Mouse (Mus musculus): Measurements from ENCODE around the gene Dhtkd1. TPM values are rescaled to one million over a fixed set of nuclear protein-coding genes. Genes with fewer than 3 reads are reported as not detected.

Gene Dhtkd1
- 2.7 TPM for polyA plus RNA-seq (2015; fragmentation: Illumina TruSeq; extraction: RNeasy Lipid Tissue Mini Kit (QIAGEN cat#74804); ENCODE audit: insufficient read depth, low read depth, low replicate concordance)

DNA sequence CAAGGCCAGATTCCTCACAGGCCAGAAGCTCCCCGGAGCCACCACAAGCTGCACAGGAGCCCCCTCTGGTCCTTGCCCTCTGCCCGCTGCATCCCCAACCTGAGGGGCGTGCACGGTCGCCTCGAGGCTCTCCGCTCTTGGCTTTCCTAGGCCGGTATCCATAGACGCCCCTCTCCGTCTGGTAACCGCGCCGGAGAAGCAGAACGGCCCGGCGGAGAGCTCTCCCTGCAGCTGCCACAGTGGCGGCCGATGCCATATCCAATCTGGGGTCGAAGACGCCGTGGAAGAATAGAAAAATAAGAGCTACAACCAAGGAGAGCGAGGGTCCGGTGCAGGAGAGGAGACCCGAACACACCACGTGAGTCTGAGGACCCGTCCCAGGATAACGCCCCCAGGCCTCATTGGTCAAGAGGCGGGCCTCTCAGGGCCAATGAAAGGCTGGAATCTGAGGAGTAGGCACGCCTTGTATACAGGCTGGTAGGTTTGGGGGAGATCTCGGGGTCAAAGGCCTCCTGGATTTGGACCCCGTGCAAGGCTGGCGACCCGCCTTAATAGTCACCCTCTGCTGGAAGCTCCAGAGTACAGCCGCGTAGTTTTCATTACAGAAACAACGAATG, at the start of gene Dhtkd1:
Gene Dhtkd1, minus strand, starts transcription at position 377 of the 617 bp plus-strand sequence.

DNA sequence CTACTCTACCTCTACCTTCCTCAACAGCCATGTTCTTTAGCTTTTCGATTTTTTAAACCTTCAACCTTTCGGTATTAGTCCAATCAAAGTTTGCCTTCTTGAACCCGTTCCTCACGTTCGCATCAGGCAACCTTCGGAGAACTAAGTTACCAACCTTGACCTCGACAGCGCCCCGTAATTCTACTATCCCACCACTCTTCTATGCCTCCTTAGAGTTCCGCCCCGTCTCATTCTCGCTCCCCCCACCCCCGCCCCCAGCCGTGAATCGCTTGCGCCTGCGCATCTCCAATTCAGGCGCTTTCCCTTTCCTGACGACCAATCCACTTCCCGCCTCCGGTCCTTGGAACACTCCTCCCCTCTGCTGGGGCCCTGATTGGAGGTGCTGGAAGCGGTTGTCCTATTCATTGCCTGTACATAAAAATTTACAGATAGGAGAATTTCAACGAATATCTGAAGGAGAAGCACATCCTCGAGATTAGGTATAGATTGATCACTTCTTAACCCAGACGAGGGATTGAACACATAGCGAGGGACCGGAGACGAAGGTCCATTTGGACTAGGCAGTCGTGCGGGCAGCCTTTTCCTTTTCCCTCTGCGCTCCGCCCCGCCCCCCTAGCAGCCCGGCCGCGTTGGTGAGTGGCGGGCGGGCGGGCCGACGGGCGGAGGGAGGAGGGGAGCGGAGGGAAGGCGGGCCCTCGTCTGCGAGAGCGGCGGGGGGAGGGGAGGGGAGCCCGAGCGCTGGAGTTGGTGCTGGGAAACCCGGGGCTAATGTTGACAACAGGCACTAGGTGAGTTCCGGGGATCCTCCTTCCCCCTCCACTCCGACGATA, 8.4 kb upstream of the Dhtkd1 start, which contains the start of gene Upf2:
Gene Upf2, plus strand, starts transcription at position 704 of the 830 bp plus-strand sequence.

DNA sequence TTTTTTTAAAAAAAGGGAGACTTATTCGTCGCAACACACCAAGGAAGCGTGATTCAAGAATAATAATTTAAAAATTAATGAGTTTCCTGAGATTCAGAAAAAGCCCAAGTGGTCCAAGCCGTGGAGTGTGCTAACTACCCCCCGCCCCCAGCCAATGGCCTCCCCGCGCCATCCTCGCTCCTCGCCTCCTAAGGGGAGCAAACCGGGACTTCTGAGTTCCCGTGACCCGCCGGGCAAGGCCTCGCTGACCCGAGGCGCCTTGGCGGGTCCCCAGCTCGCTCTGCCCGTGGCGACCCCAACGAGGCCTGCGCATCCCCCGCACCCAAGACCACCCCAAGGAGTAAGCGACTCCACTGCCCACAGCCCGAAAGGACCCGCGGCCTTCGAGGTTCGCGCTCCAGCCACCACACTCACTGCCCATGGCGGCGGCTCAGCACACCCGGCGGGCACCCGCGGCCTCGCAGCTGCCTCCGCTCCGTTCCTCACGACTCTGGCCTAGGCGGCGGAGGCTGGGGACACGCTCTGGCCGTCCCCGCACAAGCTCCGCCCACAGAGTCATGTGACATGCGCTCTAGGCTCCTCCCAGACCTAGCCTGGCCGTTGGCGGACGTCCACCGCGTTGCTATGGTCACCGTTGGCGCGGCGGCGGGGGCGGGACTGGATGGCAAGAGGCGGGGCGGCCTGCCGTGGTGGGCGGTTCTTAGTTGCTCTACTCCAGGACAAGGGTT, 47.6 kb downstream of the Dhtkd1 start, which contains the start of gene Sec61a2:
Gene Sec61a2, minus strand, starts transcription at position 590 of the 728 bp plus-strand sequence.

GRCm38 (mm10) chr2:5862834-5863233, 79.8 kb downstream of the Dhtkd1 start, which contains the start of gene Gm13199:
TSS of gene Gm13199 (minus strand) at chr2:5862934.

Other genes starting within 250 kb of the Dhtkd1 start
- gene Camk1d, start 228.3 kb downstream of the Dhtkd1 start, polyA plus RNA-seq (2015; fragmentation: Illumina TruSeq; extraction: RNeasy Lipid Tissue Mini Kit (QIAGEN cat#74804); ENCODE audit: insufficient read depth, low read depth, low replicate concordance): 1.4 TPM
- gene Nudt5, start 97.8 kb downstream of the Dhtkd1 start, polyA plus RNA-seq (2015; fragmentation: Illumina TruSeq; extraction: RNeasy Lipid Tissue Mini Kit (QIAGEN cat#74804); ENCODE audit: insufficient read depth, low read depth, low replicate concordance): 2.7 TPM
- 28.7 TPM for gene Cdc123, start 97.6 kb downstream of the Dhtkd1 start, polyA plus RNA-seq (2015; fragmentation: Illumina TruSeq; extraction: RNeasy Lipid Tissue Mini Kit (QIAGEN cat#74804); ENCODE audit: insufficient read depth, low read depth, low replicate concordance)
- gene Gm13199, start 79.9 kb downstream of the Dhtkd1 start, polyA plus RNA-seq (2015; fragmentation: Illumina TruSeq; extraction: RNeasy Lipid Tissue Mini Kit (QIAGEN cat#74804); ENCODE audit: insufficient read depth, low read depth, low replicate concordance): not detected
- 9.3 TPM for gene Sec61a2, start 47.4 kb downstream of the Dhtkd1 start, polyA plus RNA-seq (2015; fragmentation: Illumina TruSeq; extraction: RNeasy Lipid Tissue Mini Kit (QIAGEN cat#74804); ENCODE audit: insufficient read depth, low read depth, low replicate concordance)
- 8.9 TPM for gene Upf2, start 8.7 kb upstream of the Dhtkd1 start, polyA plus RNA-seq (2015; fragmentation: Illumina TruSeq; extraction: RNeasy Lipid Tissue Mini Kit (QIAGEN cat#74804); ENCODE audit: insufficient read depth, low read depth, low replicate concordance)
- gene Proser2, start 187.4 kb upstream of the Dhtkd1 start, polyA plus RNA-seq (2015; fragmentation: Illumina TruSeq; extraction: RNeasy Lipid Tissue Mini Kit (QIAGEN cat#74804); ENCODE audit: insufficient read depth, low read depth, low replicate concordance): 4.2 TPM